Mouse (Mus musculus): ENCODE results near the gene Cnga4. TPM values are rescaled to one million over a fixed set of nuclear protein-coding genes. Genes with fewer than 3 reads are reported as not detected.
"Not testable (repeated sequence)": the region's sequence is repeated elsewhere in the genome, so short reads cannot be mapped to it uniquely, and the experiment has no call there.

Cnga4 gene
- polyA plus RNA-seq, 1 experiment from 2014 or later, result 0.07 TPM

DNA sequence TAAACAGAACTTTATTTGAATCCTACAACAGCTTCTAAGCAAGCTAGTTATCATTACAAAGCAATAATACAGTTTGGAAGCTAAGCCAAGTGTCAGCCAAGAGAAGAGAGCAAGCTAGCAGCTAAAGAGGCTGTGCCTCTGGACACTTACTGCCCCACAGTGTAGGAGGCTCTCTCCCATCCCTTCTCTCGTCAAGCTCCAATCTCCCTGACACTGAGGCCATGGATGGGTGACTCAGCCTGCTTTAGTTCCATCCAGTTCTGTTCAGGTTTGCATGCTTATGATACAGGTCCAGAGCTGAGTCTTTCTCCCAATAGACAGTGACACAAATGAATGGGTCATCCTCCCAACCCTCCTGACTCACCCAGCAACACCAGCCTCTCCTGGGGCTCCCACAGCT lies 27.7 kb downstream of the Cnga4 start:
- no peak for TF ChIP-seq CTCF (IDR thresholded peaks at IDR 0.05; ENCODE audit: low read depth)
- H3K36me3 ChIP-seq (ENCODE audit: insufficient read depth), result no peaks in the 10 kb centered on the region
- no peak for ATAC-seq (ENCODE audit: insufficient read depth)
- no peak overlapping the region for H3K4me2 ChIP-seq
- no peak overlapping the region for H3K9ac ChIP-seq
- no peak for DNase-seq
- 25% methylated on average over 1 of the region's 1 CpGs for WGBS
- H3K4me1 ChIP-seq (ENCODE audit: insufficient read depth), result no peaks in the 10 kb centered on the region
- H3K27ac ChIP-seq (ENCODE audit: low read depth), result no peak overlapping the region
- H3K27me3 ChIP-seq (ENCODE audit: insufficient read depth, low read length), result no peaks in the 10 kb centered on the region
- no peak overlapping the region for H3K4me3 ChIP-seq (ENCODE audit: low read depth, low read length)
- H3K9me3 ChIP-seq (ENCODE audit: low read depth, low read length), result no peaks in the 10 kb centered on the region

- TF ChIP-seq CTCF (IDR thresholded peaks at IDR 0.05; ENCODE audit: low read depth), result no peak
- no peaks in the 10 kb centered on the region for H3K4me1 ChIP-seq (ENCODE audit: insufficient read depth)
- H3K4me2 ChIP-seq, result no peak overlapping the region
- no peaks in the 10 kb centered on the region for H3K36me3 ChIP-seq (ENCODE audit: insufficient read depth)
- no peak for DNase-seq
- H3K27me3 ChIP-seq (ENCODE audit: insufficient read depth, low read length), result no peaks in the 10 kb centered on the region
- no peaks in the 10 kb centered on the region for H3K9me3 ChIP-seq (ENCODE audit: low read depth, low read length)
- 74% methylated on average over 17 of the region's 17 CpGs for WGBS
- no peak for ATAC-seq (ENCODE audit: insufficient read depth)
- H3K4me3 ChIP-seq (ENCODE audit: low read depth, low read length), result no peak overlapping the region
- H3K9ac ChIP-seq, result no peak overlapping the region
- H3K27ac ChIP-seq (ENCODE audit: low read depth), result no peak overlapping the region
Measured at GRCm38 (mm10) chr7:105433859-105434258, 29.5 kb downstream of the Cnga4 start.

DNA sequence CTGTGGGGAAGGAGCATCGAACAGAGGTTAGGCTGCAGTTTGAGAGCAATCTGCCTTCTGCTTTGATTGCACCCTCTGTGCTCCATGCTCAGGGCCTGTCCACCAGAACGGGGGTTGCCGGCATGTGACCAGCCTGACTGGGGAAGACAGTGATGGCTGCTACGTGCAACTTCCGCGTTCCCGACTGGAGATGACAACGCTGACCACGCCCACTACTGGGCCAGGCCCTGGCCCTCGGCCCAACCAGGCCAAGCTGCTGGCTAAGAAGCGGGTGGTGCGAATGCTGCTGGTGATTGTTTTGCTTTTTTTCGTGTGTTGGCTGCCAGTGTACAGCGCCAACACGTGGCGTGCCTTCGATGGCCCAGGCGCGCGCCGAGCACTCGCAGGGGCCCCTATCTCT lies 30.4 kb downstream of the Cnga4 start:
- Histone ChIP-seq H3K9me3 (ENCODE audit: low read depth, low read length) (no peaks in the 10 kb centered on the region), H3K36me3 (ENCODE audit: insufficient read depth) (no peaks in the 10 kb centered on the region), H3K27me3 (ENCODE audit: insufficient read depth, low read length) (no peaks in the 10 kb centered on the region), H3K4me2 (no peak overlapping the region), H3K9ac (no peak overlapping the region), H3K27ac (ENCODE audit: low read depth) (no peak overlapping the region), H3K4me3 (ENCODE audit: low read depth, low read length) (no peak overlapping the region), H3K4me1 (ENCODE audit: insufficient read depth) (no peaks in the 10 kb centered on the region)
- no peak for TF ChIP-seq CTCF (IDR thresholded peaks at IDR 0.05; ENCODE audit: low read depth)
- WGBS, result 77% methylated on average over 22 of the region's 22 CpGs
- ATAC-seq (ENCODE audit: insufficient read depth) (no peak), DNase-seq (peak; percentile 26)

DNA sequence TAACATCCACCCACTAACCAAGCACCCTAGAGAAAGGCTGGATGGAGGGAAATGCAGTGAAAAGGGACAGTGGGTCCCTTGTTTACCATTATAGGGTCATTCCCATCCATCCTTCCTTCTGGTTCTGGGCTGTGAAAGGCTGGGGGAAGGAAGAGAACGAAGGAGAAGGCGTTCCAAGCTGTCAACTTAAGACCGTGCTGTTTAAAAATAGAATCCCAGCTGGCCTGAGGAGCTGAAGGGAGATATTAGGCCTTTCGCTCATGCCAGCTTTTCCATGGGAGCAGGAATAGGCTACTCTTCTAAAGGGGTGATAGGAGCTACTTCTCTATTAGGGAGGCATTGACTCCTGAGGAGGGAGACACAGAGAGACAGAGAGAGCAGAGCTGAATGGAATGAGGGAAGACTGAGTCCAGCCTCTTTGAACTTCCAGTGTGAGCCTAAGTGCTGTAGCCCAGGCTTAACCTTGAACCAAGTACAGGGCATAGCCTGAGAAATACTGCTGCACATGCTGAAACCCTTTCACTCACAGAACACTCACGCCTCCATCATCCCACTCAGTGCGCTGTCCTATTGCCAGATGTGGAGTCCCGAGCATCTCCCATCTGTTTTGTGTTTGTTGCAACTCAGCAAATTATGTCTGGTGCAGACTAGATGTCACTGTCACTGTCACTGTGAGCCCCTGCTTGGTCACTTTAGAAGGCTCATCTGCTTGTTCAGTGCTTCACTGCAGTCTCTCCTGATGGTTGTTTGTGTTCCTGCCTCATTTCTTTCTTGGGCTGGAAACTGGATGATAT lies 33.8 kb downstream of the Cnga4 start:
- Histone ChIP-seq H3K4me1 (ENCODE audit: insufficient read depth) (no peaks in the 10 kb centered on the region), H3K9me3 (ENCODE audit: low read depth, low read length) (no peaks in the 10 kb centered on the region), H3K27ac (ENCODE audit: low read depth) (no peak overlapping the region), H3K4me2 (no peak overlapping the region), H3K9ac (no peak overlapping the region), H3K27me3 (ENCODE audit: insufficient read depth, low read length) (no peaks in the 10 kb centered on the region), H3K36me3 (ENCODE audit: insufficient read depth) (no peaks in the 10 kb centered on the region), H3K4me3 (ENCODE audit: low read depth, low read length) (no peak overlapping the region)
- no peak for TF ChIP-seq CTCF (IDR thresholded peaks at IDR 0.05; ENCODE audit: low read depth)
- ATAC-seq (ENCODE audit: insufficient read depth) (peak; percentile 78), DNase-seq (peak; percentile 69)
- 41% methylated on average over 7 of the region's 7 CpGs for WGBS

GRCm38 (mm10) chr7:105441426-105441825 lies 37.1 kb downstream of the Cnga4 start:
- H3K36me3 ChIP-seq (ENCODE audit: insufficient read depth), result no peaks in the 10 kb centered on the region
- H3K4me3 ChIP-seq (ENCODE audit: low read depth, low read length), result no peak overlapping the region
- H3K9me3 ChIP-seq (ENCODE audit: low read depth, low read length), result no peaks in the 10 kb centered on the region
- ATAC-seq (ENCODE audit: insufficient read depth) (no peak), DNase-seq (no peak)
- H3K27ac ChIP-seq (ENCODE audit: low read depth), result no peak overlapping the region
- H3K4me1 ChIP-seq (ENCODE audit: insufficient read depth), result no peaks in the 10 kb centered on the region
- no peak overlapping the region for H3K9ac ChIP-seq
- 27% methylated on average over 4 of the region's 4 CpGs for WGBS
- H3K4me2 ChIP-seq, result no peak overlapping the region
- no peaks in the 10 kb centered on the region for H3K27me3 ChIP-seq (ENCODE audit: insufficient read depth, low read length)
- no peak for TF ChIP-seq CTCF (IDR thresholded peaks at IDR 0.05; ENCODE audit: low read depth)

GRCm38 (mm10) chr7:105445076-105445475 lies 40.7 kb downstream of the Cnga4 start:
- no peak overlapping the region for H3K4me3 ChIP-seq (ENCODE audit: low read depth, low read length)
- no peak for DNase-seq
- H3K27ac ChIP-seq (ENCODE audit: low read depth), result no peak overlapping the region
- TF ChIP-seq CTCF (IDR thresholded peaks at IDR 0.05; ENCODE audit: low read depth), result no peak
- no peak for ATAC-seq (ENCODE audit: insufficient read depth)
- WGBS, result 64% methylated on average over 3 of the region's 3 CpGs
- H3K9me3 ChIP-seq (ENCODE audit: low read depth, low read length), result no peaks in the 10 kb centered on the region
- H3K4me1 ChIP-seq (ENCODE audit: insufficient read depth), result no peaks in the 10 kb centered on the region
- H3K27me3 ChIP-seq (ENCODE audit: insufficient read depth, low read length), result no peaks in the 10 kb centered on the region
- H3K9ac ChIP-seq, result no peak overlapping the region
- H3K36me3 ChIP-seq (ENCODE audit: insufficient read depth), result no peaks in the 10 kb centered on the region
- H3K4me2 ChIP-seq, result no peak overlapping the region

DNA sequence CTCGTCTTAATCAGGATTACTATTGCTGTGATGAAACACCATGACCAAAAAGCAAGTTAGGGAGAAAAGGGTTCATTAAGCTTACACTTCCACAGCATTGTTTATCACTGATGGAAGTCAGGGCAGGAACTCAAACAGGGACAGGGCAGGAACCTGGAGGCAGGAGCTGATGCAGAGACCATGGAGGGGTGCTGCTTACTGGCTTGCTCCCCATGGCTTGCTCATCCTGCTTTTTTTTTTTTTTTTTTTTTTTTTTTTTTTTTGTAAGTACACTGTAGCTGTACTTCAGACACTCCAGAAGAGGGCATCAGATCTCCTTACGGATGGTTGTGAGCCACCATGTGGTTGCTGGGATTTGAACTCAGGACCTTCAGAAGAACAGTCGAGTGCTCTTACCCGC lies 49.0 kb downstream of the Cnga4 start:
- H3K4me3 ChIP-seq (ENCODE audit: low read depth, low read length); H3K9me3 ChIP-seq (ENCODE audit: low read depth, low read length); H3K27me3 ChIP-seq (ENCODE audit: insufficient read depth, low read length); ATAC-seq (ENCODE audit: insufficient read depth); H3K36me3 ChIP-seq (ENCODE audit: insufficient read depth); H3K27ac ChIP-seq (ENCODE audit: low read depth); DNase-seq; H3K4me1 ChIP-seq (ENCODE audit: insufficient read depth); H3K4me2 ChIP-seq; H3K9ac ChIP-seq: not testable (repeated sequence)
- 89% methylated on average over 4 of the region's 4 CpGs for WGBS

Other genes starting within 250 kb of the Cnga4 start
- gene Olfr684, start 240.9 kb upstream of the Cnga4 start, polyA plus RNA-seq (2014; fragmentation: Nextera tagmentation; extraction: Ambion mirVana), result not detected in 2 replicates
- gene Olfr685, start 218.6 kb upstream of the Cnga4 start, polyA plus RNA-seq (2014; fragmentation: Nextera tagmentation; extraction: Ambion mirVana), result not detected in 2 replicates
- not detected in 2 replicates for gene Olfr686, start 197.1 kb upstream of the Cnga4 start, polyA plus RNA-seq (2014; fragmentation: Nextera tagmentation; extraction: Ambion mirVana)
- not detected in 2 replicates for gene Olfr688, start 116.5 kb upstream of the Cnga4 start, polyA plus RNA-seq (2014; fragmentation: Nextera tagmentation; extraction: Ambion mirVana)
- gene Olfr689, start 93.4 kb upstream of the Cnga4 start, polyA plus RNA-seq (2014; fragmentation: Nextera tagmentation; extraction: Ambion mirVana), result not detected in 2 replicates
- gene Olfr690, start 70.5 kb upstream of the Cnga4 start, polyA plus RNA-seq (2014; fragmentation: Nextera tagmentation; extraction: Ambion mirVana), result not detected in 2 replicates
- not detected in 2 replicates for gene Olfr691, start 62.3 kb upstream of the Cnga4 start, polyA plus RNA-seq (2014; fragmentation: Nextera tagmentation; extraction: Ambion mirVana)
- not detected in 2 replicates for gene Olfr692, start 36.3 kb upstream of the Cnga4 start, polyA plus RNA-seq (2014; fragmentation: Nextera tagmentation; extraction: Ambion mirVana)
- not detected in 2 replicates for gene Gm5901, start 29.5 kb upstream of the Cnga4 start, polyA plus RNA-seq (2014; fragmentation: Nextera tagmentation; extraction: Ambion mirVana)
- gene Fam160a2, start 4.5 kb upstream of the Cnga4 start, polyA plus RNA-seq (2014; fragmentation: Nextera tagmentation; extraction: Ambion mirVana), result 41.9 and 42.3 TPM in 2 replicates
- 0.25 and 0.39 TPM in 2 replicates for gene Cckbr, start 21.2 kb downstream of the Cnga4 start, polyA plus RNA-seq (2014; fragmentation: Nextera tagmentation; extraction: Ambion mirVana)
- gene Cavin3, start 77.7 kb downstream of the Cnga4 start, polyA plus RNA-seq (2014; fragmentation: Nextera tagmentation; extraction: Ambion mirVana), result 96.0 and 96.1 TPM in 2 replicates
- gene Smpd1, start 149.8 kb downstream of the Cnga4 start, polyA plus RNA-seq (2014; fragmentation: Nextera tagmentation; extraction: Ambion mirVana), result 38.7 and 38.9 TPM in 2 replicates
- gene Apbb1, start 177.1 kb downstream of the Cnga4 start, polyA plus RNA-seq (2014; fragmentation: Nextera tagmentation; extraction: Ambion mirVana), result 36.6 and 37.6 TPM in 2 replicates
- gene Hpx, start 195.6 kb downstream of the Cnga4 start, polyA plus RNA-seq (2014; fragmentation: Nextera tagmentation; extraction: Ambion mirVana), result 0.57 and 0.59 TPM in 2 replicates
- gene Trim3, start 229.0 kb downstream of the Cnga4 start, polyA plus RNA-seq (2014; fragmentation: Nextera tagmentation; extraction: Ambion mirVana), result 43.8 and 45.3 TPM in 2 replicates
- gene Timm10b, start 235.5 kb downstream of the Cnga4 start, polyA plus RNA-seq (2014; fragmentation: Nextera tagmentation; extraction: Ambion mirVana), result 200 and 201 TPM in 2 replicates
- 84.1 and 84.2 TPM in 2 replicates for gene Arfip2, start 235.8 kb downstream of the Cnga4 start, polyA plus RNA-seq (2014; fragmentation: Nextera tagmentation; extraction: Ambion mirVana)
- gene Gm45799, start 236.0 kb downstream of the Cnga4 start, polyA plus RNA-seq (2014; fragmentation: Nextera tagmentation; extraction: Ambion mirVana), result 22.9 and 31.9 TPM in 2 replicates
- 0.84 and 1.0 TPM in 2 replicates for gene Dnhd1, start 246.3 kb downstream of the Cnga4 start, polyA plus RNA-seq (2014; fragmentation: Nextera tagmentation; extraction: Ambion mirVana)

Measured in lung, embryonic 14.5 days (tissue).